Mouse (Mus musculus): Measurements from ENCODE around the gene Poc5. TPM values are rescaled to one million over a fixed set of nuclear protein-coding genes. Genes with fewer than 3 reads are reported as not detected.

Poc5 gene
- polyA plus RNA-seq, 1 experiment from 2014 or later = 9.2 TPM

GRCm38 (mm10) chr13:96458606-96459005 is 70.5 kb downstream of the Poc5 start:
- Histone ChIP-seq H3K27me3 (replicated peaks; ENCODE audit: insufficient read depth, low read length) (no peaks in the 10 kb centered on the region), H3K4me2 (replicated peaks; ENCODE audit: low read depth, low read length) (no peak overlapping the region), H3K27ac (ENCODE audit: low read length) (no peak overlapping the region), H3K36me3 (ENCODE audit: insufficient read depth, low read length) (no peaks in the 10 kb centered on the region), H3K9ac (replicated peaks; ENCODE audit: low read depth) (no peak overlapping the region), H3K9me3 (ENCODE audit: low read length) (no peaks in the 10 kb centered on the region), H3K4me1 (ENCODE audit: insufficient read depth, low read depth, low read length) (no peaks in the 10 kb centered on the region), H3K4me3 (ENCODE audit: low read depth, low read length) (no peak overlapping the region)
- DNase-seq (ENCODE audit: low spot score) (no peak), ATAC-seq (no peak)
- TF ChIP-seq CTCF (IDR thresholded peaks at IDR 0.05) = no peak
- no peak for TF ChIP-seq EP300 (IDR thresholded peaks at IDR 0.05)
- WGBS = 80% methylated on average over 4 of the region's 4 CpGs

DNA sequence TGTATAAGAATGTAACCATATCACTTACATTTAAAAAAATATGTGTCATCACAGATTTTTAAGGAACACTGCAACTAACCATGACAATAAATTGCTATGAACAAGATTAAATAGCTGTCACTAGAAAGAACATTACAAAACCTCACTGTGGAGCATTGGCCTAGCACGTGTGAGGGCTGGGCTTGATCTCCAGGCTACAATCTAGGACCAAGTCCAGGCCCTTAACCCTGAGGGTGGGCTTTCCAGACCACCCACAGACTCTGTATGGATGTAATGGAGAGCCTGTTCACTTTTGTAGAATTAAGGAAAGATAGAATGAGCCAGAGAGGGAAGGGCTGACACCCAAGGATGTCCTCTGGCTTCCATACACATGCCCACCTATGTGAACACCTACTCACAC is 74.5 kb downstream of the Poc5 start:
- no peak for TF ChIP-seq EP300 (IDR thresholded peaks at IDR 0.05)
- no peak for TF ChIP-seq CTCF (IDR thresholded peaks at IDR 0.05)
- Histone ChIP-seq H3K27ac (ENCODE audit: low read length) (no peak overlapping the region), H3K4me2 (replicated peaks; ENCODE audit: low read depth, low read length) (no peak overlapping the region), H3K9ac (replicated peaks; ENCODE audit: low read depth) (no peak overlapping the region), H3K9me3 (ENCODE audit: low read length) (no peaks in the 10 kb centered on the region), H3K27me3 (replicated peaks; ENCODE audit: insufficient read depth, low read length) (no peaks in the 10 kb centered on the region), H3K4me1 (ENCODE audit: insufficient read depth, low read depth, low read length) (no peaks in the 10 kb centered on the region), H3K36me3 (ENCODE audit: insufficient read depth, low read length) (no peaks in the 10 kb centered on the region), H3K4me3 (ENCODE audit: low read depth, low read length) (no peak overlapping the region)
- DNase-seq (ENCODE audit: low spot score) (peak; percentile 7), ATAC-seq (no peak)
- 38% methylated on average over 1 of the region's 1 CpGs for WGBS

DNA sequence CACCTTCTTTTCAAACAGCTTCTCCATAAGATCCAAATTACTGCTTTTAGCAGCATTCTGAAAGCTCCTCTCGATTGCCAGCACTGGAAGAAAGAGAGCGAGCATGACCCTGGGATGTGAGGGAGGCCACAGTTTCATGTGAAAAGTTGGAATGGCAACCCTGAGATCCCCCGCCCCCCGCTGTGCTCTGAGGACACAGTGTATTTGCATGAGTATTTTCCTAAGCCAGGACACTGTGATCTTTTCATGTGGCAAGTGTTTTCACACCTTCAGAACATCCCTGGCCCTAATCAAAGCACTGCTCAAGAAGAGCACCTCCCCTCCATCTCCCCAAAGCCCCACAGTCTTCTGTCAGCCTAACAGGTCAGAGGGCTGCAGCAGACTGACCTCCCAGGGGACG is 77.2 kb downstream of the Poc5 start:
- ATAC-seq (no peak), DNase-seq (ENCODE audit: low spot score) (no peak)
- H3K9ac ChIP-seq (replicated peaks; ENCODE audit: low read depth) = no peak overlapping the region

More for the DNA sequence above, 77.2 kb downstream of the Poc5 start:
- H3K4me3 ChIP-seq (ENCODE audit: low read depth, low read length) = no peak overlapping the region
- no peak overlapping the region for H3K27ac ChIP-seq (ENCODE audit: low read length)
- no peak overlapping the region for H3K4me2 ChIP-seq (replicated peaks; ENCODE audit: low read depth, low read length)
- H3K4me1 ChIP-seq (ENCODE audit: insufficient read depth, low read depth, low read length) = no peaks in the 10 kb centered on the region
- no peaks in the 10 kb centered on the region for H3K27me3 ChIP-seq (replicated peaks; ENCODE audit: insufficient read depth, low read length)
- TF ChIP-seq EP300 (IDR thresholded peaks at IDR 0.05) (no peak), CTCF (IDR thresholded peaks at IDR 0.05) (no peak)
- no peaks in the 10 kb centered on the region for H3K36me3 ChIP-seq (ENCODE audit: insufficient read depth, low read length)
- no peaks in the 10 kb centered on the region for H3K9me3 ChIP-seq (ENCODE audit: low read length)
- 67% methylated on average over 5 of the region's 5 CpGs for WGBS

Small RNA genes within 50 kb of the gene (microRNA-seq; reads per million reads assigned to microRNA genes)
- gene Gm25213 = not detected

Other genes starting within 250 kb of the Poc5 start
- gene Ankdd1b, start 82.9 kb downstream of the Poc5 start, polyA plus RNA-seq (2015; fragmentation: Nextera tagmentation; extraction: Ambion mirVana) = 0.19 and 0.24 TPM in 2 replicates
- not detected in 2 replicates for gene Gm17622, start 102.4 kb downstream of the Poc5 start, polyA plus RNA-seq (2015; fragmentation: Nextera tagmentation; extraction: Ambion mirVana)
- gene Polk, start 154.3 kb downstream of the Poc5 start, polyA plus RNA-seq (2015; fragmentation: Nextera tagmentation; extraction: Ambion mirVana) = 4.6 and 5.0 TPM in 2 replicates
- gene Col4a3bp, start 154.3 kb downstream of the Poc5 start, polyA plus RNA-seq (2015; fragmentation: Nextera tagmentation; extraction: Ambion mirVana) = 10.0 and 12.9 TPM in 2 replicates